Mouse (Mus musculus) olfactory bulb, adult 2 months (tissue): ENCODE measurements around the gene Gpr84. TPM values are rescaled to one million over a fixed set of nuclear protein-coding genes. Genes with fewer than 3 reads are reported as not detected.

Experiments used
- H3K27ac ChIP-seq: fragments of 200-500 bp; 2 replicates; pipeline ENCODE4 v1.5.1; 2012; ENCODE audit warnings: low read depth, low read length; ENCODE audit not compliant: insufficient read depth
- H3K4me1 ChIP-seq: fragments of 200-500 bp; 2 replicates; pipeline ENCODE4 v1.6.1; 2012; ENCODE audit warnings: low read length; ENCODE audit not compliant: control insufficient read depth, insufficient read depth
- H3K4me3 ChIP-seq: fragments of 200-500 bp; 2 replicates; pipeline ENCODE4 v1.5.1; 2012; ENCODE audit warnings: mild to moderate bottlenecking, low read depth, low read length, moderate library complexity; ENCODE audit not compliant: insufficient read depth
- CTCF ChIP-seq: fragments of 200-500 bp; IDR thresholded peaks from 2 replicates; pipeline ENCODE4 v1.5.1; 2012; ENCODE audit warnings: low read depth, mild to moderate bottlenecking, low read length, moderate library complexity; ENCODE audit not compliant: insufficient read depth
- POLR2A ChIP-seq: fragments of 200-500 bp; IDR thresholded peaks from 2 replicates; pipeline ENCODE4 v1.6.1; 2012; ENCODE audit warnings: mild to moderate bottlenecking, low read depth, low read length, moderate library complexity; ENCODE audit not compliant: insufficient read depth
- whole genome bisulfite sequencing: fragments of 180-500 bp; shearing (Covaris S2); methylation state at CpG from one replicate; pipeline ENCODE4 v1.1.7; 2018; 5-methylcytosine and 5-hydroxymethylcytosine counted together
- polyA plus RNA-seq: library from polyadenylated mRNA; stranded (reverse); fragments of >200 nt; gene quantifications from 2 replicates; pipeline ENCODE4 v1.2.4, GENCODE M21; 2012; ENCODE audit warnings: low replicate concordance; ENCODE audit not compliant: missing spikeins, insufficient read depth, insufficient read length

Gpr84 gene
- polyA plus RNA-seq, 1 experiment: not detected

GRCm38 (mm10) chr15:103338829-103339165 lies 28.4 kb upstream of the Gpr84 start:
- WGBS: 59% methylated on average over 4 of the region's 4 CpGs
- TF ChIP-seq CTCF: no peak
- TF ChIP-seq POLR2A: no peak
- peaks cover 50% of the 10 kb centered on the region for H3K4me1 ChIP-seq
- H3K4me3 ChIP-seq: peak overlapping the region; percentile 67
- H3K27ac ChIP-seq: 0 out of 2 replicates have a peak overlapping the region, but pooled peaks have one; percentile 38

- Histone ChIP-seq H3K27ac (no peak overlapping the region), H3K4me3 (no peak overlapping the region), H3K4me1 (peaks cover 56% of the 10 kb centered on the region)
- WGBS: 55% methylated on average over 11 of the region's 11 CpGs
- TF ChIP-seq POLR2A (no peak), CTCF (no peak)
Observed at GRCm38 (mm10) chr15:103336996-103337667, 26.7 kb upstream of the Gpr84 start.

- Histone ChIP-seq H3K4me1 (peaks cover 44% of the 10 kb centered on the region), H3K4me3 (no peak overlapping the region), H3K27ac (peak overlapping the region; percentile 41)
- TF ChIP-seq CTCF (no peak), POLR2A (no peak)
- WGBS: 32% methylated on average over 7 of the region's 7 CpGs
Observed at GRCm38 (mm10) chr15:103335488-103336235, 25.2 kb upstream of the Gpr84 start.

GRCm38 (mm10) chr15:103335040-103335439 lies 24.6 kb upstream of the Gpr84 start:
- Histone ChIP-seq H3K27ac (peak overlapping the region; percentile 41), H3K4me1 (peaks cover 40% of the 10 kb centered on the region), H3K4me3 (no peak overlapping the region)
- 77% methylated on average over 3 of the region's 3 CpGs for WGBS
- no peak for TF ChIP-seq CTCF
- TF ChIP-seq POLR2A: no peak

GRCm38 (mm10) chr15:103334194-103334593 lies 23.8 kb upstream of the Gpr84 start:
- TF ChIP-seq POLR2A: no peak
- no peak for TF ChIP-seq CTCF
- Histone ChIP-seq H3K27ac (peak overlapping the region; percentile 52), H3K4me3 (no peak overlapping the region), H3K4me1 (peaks cover 34% of the 10 kb centered on the region)
- WGBS: 49% methylated on average over 2 of the region's 2 CpGs

- Histone ChIP-seq H3K27ac (peak overlapping the region; percentile 52), H3K4me1 (peaks cover 30% of the 10 kb centered on the region), H3K4me3 (no peak overlapping the region; the same call in 1 of the 2 replicates)
- WGBS: 66% methylated on average over 5 of the region's 5 CpGs
- TF ChIP-seq POLR2A (no peak), CTCF (no peak)
Observed at GRCm38 (mm10) chr15:103333738-103334137, 23.3 kb upstream of the Gpr84 start.

GRCm38 (mm10) chr15:103333081-103333615 lies 22.7 kb upstream of the Gpr84 start:
- H3K27ac ChIP-seq: peak overlapping the region; percentile 52
- peaks cover 27% of the 10 kb centered on the region for H3K4me1 ChIP-seq
- TF ChIP-seq CTCF (no peak), POLR2A (no peak)
- H3K4me3 ChIP-seq: no peak overlapping the region
- 48% methylated on average over 5 of the region's 5 CpGs for WGBS

GRCm38 (mm10) chr15:103323455-103324247 lies 13.2 kb upstream of the Gpr84 start:
- WGBS: under 1% methylated on average over 40 of the region's 40 CpGs
- Histone ChIP-seq H3K27ac (no peak overlapping the region), H3K4me3 (peak overlapping the region; percentile 65), H3K4me1 (peaks cover 10% of the 10 kb centered on the region)
- TF ChIP-seq CTCF (peak; percentile 83), POLR2A (no peak)

GRCm38 (mm10) chr15:103323070-103323454 lies 12.7 kb upstream of the Gpr84 start:
- Histone ChIP-seq H3K27ac (no peak overlapping the region), H3K4me3 (peak overlapping the region; percentile 65), H3K4me1 (peaks cover 10% of the 10 kb centered on the region)
- TF ChIP-seq CTCF: no peak
- TF ChIP-seq POLR2A: no peak
- 2% methylated on average over 21 of the region's 26 CpGs for WGBS
